Mouse (Mus musculus): ENCODE measurements around the gene Gpr146. TPM values are rescaled to one million over a fixed set of nuclear protein-coding genes. Genes with fewer than 3 reads are reported as not detected.
A peak's percentile ranks its signal among the peaks of the same experiment; 100 is the strongest.
"Not testable (repeated sequence)": the region's sequence is repeated elsewhere in the genome, so short reads cannot be mapped to it uniquely, and the experiment has no call there.

Gene Gpr146
- polyA plus RNA-seq, 1 experiment from 2014 or later = 2.4 TPM

- Histone ChIP-seq H3K4me1 (replicated peaks) (peaks cover 58% of the 10 kb centered on the region), H3K4me2 (no peak overlapping the region), H3K9me3 (no peaks in the 10 kb centered on the region), H3K36me3 (peaks cover 2% of the 10 kb centered on the region; the same call in 1 of the 2 replicates), H3K27ac (0 out of 2 replicates have a peak overlapping the region, but pooled peaks have one; percentile 44), H3K27me3 (no peaks in the 10 kb centered on the region), H3K4me3 (no peak overlapping the region), H3K9ac (no peak overlapping the region)
- 0 out of 2 replicates have a peak, but pooled peaks have one; percentile 12 for ATAC-seq (ENCODE audit: low FRiP score)
- WGBS = 78% methylated on average over 10 of the region's 10 CpGs
Observed at GRCm38 (mm10) chr5:139387329-139388194, 10.1 kb downstream of the Gpr146 start.

- no peak for ATAC-seq (ENCODE audit: low FRiP score)
- Histone ChIP-seq H3K36me3 (peaks cover 4% of the 10 kb centered on the region; the same call in 1 of the 2 replicates), H3K4me1 (replicated peaks) (peaks cover 54% of the 10 kb centered on the region), H3K9ac (no peak overlapping the region), H3K4me3 (no peak overlapping the region), H3K9me3 (no peaks in the 10 kb centered on the region), H3K4me2 (no peak overlapping the region), H3K27me3 (no peaks in the 10 kb centered on the region), H3K27ac (peak overlapping the region; percentile 44; the same call in 1 of the 2 replicates)
- 79% methylated on average over 4 of the region's 4 CpGs for WGBS
Observed at GRCm38 (mm10) chr5:139388195-139388570, 10.7 kb downstream of the Gpr146 start.

DNA sequence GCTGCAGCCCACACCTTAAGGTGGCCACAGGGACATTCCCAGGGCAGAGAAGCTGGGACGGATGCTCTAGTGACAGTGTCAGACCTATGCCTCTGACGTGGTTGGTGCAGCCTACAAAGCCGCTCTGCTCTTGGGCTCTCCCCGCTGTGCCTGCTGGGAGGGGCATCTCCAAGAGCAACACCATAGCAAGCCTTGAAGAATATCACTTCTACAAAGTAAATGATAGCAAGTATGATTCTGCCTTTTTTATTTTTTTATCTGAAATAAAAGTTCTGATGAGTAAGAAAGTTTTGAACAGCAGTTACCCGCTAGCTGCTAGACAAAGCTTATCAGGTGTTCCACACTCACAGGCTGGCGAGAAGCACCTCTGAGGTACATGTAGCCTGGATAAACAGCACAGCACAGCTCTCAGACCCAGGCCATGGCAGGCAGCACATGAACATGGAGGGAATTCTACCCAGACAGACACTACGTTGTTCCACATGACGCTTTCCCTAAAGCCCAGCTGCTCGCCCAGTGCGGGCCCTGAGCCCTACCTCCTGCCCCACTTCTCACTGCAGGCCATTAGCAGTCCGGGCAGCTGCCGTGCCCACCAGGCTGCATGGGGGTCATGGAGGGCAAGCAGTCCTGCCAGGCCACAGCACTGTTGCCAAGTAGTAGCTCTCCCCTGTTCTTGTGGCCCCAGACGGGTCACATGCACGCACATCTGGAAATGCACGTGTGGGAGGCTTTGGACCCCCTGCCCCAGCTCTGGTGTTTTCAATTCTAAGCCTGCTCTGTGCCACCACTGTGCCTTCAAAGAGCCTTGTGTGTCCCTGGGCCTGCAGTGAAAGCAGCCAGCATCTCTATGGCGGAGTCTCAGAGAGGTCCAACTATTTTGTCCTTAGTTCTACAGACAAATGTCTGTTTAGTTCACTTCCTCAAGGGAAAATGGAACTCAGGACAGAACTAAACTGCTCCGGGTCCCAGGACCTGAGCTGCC is 11.5 kb downstream of the Gpr146 start:
- Histone ChIP-seq H3K27me3 (no peaks in the 10 kb centered on the region), H3K27ac (peak overlapping the region; percentile 69), H3K4me1 (replicated peaks) (peaks cover 52% of the 10 kb centered on the region), H3K4me3 (no peak overlapping the region), H3K36me3 (peaks cover 4% of the 10 kb centered on the region; the same call in 1 of the 2 replicates), H3K9ac (no peak overlapping the region; the same call in 1 of the 2 replicates), H3K9me3 (no peaks in the 10 kb centered on the region), H3K4me2 (no peak overlapping the region)
- WGBS = 70% methylated on average over 17 of the region's 17 CpGs
- no peak; the same call in 1 of the 2 replicates for ATAC-seq (ENCODE audit: low FRiP score)

DNA sequence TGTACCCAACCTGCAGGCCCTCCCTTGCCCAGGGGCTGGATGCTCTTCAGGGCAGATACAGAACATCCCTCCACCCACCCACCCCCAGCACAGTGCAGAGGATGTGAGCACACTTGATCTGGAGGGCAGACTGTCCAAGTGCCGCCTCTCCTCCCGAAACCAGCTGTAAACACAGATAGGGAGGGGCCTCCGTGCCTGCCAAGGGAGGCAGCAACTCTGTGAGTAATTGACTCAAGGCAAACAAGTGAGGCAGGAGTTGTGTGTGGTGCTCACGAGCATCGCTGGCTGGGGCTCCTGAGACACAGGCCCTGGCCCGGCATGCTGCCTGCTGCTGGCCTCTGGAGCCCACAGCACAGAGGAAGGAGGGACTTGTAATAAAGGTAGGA is 12.2 kb downstream of the Gpr146 start:
- Histone ChIP-seq H3K27me3 (no peaks in the 10 kb centered on the region), H3K36me3 (peaks cover 4% of the 10 kb centered on the region; the same call in 1 of the 2 replicates), H3K9ac (no peak overlapping the region; the same call in 1 of the 2 replicates), H3K27ac (peak overlapping the region; percentile 69), H3K4me3 (no peak overlapping the region), H3K4me2 (no peak overlapping the region), H3K4me1 (replicated peaks) (peaks cover 52% of the 10 kb centered on the region), H3K9me3 (no peaks in the 10 kb centered on the region)
- peak; percentile 54; the same call in 1 of the 2 replicates for ATAC-seq (ENCODE audit: low FRiP score)
- 48% methylated on average over 6 of the region's 6 CpGs for WGBS

GRCm38 (mm10) chr5:139390324-139391119 is 13.0 kb downstream of the Gpr146 start:
- not testable (repeated sequence) for H3K36me3 ChIP-seq; H3K4me3 ChIP-seq; ATAC-seq (ENCODE audit: low FRiP score); H3K27ac ChIP-seq; H3K9me3 ChIP-seq; H3K4me2 ChIP-seq; H3K27me3 ChIP-seq
- peaks cover 52% of the 10 kb centered on the region for H3K4me1 ChIP-seq (replicated peaks)
- peak overlapping the region; percentile 31; the same call in 1 of the 2 replicates for H3K9ac ChIP-seq
- WGBS = 84% methylated on average over 5 of the region's 5 CpGs

DNA sequence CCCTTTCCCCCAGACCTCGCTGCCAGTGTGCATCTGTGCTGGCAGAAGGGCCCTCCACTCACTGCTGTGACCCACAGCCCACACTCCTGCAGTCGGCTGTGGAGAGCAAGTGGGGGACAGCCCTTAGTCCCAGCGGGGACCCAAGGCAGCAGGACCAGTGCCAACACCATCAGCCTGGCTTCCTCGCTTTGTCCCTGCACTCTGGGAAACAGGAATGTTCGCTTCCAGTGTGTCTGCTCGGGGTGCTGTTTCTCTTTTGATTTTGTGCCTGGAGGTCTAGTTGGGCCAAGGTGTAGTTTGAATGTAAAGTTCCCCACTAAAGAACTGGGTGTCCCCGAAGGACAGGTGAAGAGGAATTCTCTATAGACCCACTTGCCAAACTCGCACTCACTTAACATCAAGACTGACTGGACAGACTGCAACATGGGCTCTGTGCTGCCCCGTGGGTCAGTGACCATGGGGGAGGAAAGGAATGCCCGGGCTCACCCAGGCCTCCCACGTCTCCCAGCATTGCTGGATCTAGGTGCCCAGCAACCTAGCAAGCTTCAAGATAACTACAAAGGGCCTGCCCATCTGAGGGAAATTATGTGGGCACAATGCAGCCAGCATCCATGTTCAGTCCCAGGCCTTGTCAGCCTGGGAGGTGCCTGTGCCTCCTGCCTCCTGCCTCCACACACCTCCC is 14.0 kb downstream of the Gpr146 start:
- H3K9ac ChIP-seq = peak overlapping the region; percentile 31; the same call in 1 of the 2 replicates
- WGBS = 70% methylated on average over 11 of the region's 11 CpGs
- no peaks in the 10 kb centered on the region for H3K9me3 ChIP-seq
- no peak overlapping the region for H3K4me3 ChIP-seq
- no peak for ATAC-seq (ENCODE audit: low FRiP score)
- peaks cover 4% of the 10 kb centered on the region; the same call in 1 of the 2 replicates for H3K36me3 ChIP-seq
- no peaks in the 10 kb centered on the region for H3K27me3 ChIP-seq
- H3K27ac ChIP-seq = peak overlapping the region; percentile 56; the same call in 1 of the 2 replicates
- H3K4me1 ChIP-seq (replicated peaks) = peaks cover 52% of the 10 kb centered on the region
- H3K4me2 ChIP-seq = 0 out of 2 replicates have a peak overlapping the region, but pooled peaks have one; percentile 4

DNA sequence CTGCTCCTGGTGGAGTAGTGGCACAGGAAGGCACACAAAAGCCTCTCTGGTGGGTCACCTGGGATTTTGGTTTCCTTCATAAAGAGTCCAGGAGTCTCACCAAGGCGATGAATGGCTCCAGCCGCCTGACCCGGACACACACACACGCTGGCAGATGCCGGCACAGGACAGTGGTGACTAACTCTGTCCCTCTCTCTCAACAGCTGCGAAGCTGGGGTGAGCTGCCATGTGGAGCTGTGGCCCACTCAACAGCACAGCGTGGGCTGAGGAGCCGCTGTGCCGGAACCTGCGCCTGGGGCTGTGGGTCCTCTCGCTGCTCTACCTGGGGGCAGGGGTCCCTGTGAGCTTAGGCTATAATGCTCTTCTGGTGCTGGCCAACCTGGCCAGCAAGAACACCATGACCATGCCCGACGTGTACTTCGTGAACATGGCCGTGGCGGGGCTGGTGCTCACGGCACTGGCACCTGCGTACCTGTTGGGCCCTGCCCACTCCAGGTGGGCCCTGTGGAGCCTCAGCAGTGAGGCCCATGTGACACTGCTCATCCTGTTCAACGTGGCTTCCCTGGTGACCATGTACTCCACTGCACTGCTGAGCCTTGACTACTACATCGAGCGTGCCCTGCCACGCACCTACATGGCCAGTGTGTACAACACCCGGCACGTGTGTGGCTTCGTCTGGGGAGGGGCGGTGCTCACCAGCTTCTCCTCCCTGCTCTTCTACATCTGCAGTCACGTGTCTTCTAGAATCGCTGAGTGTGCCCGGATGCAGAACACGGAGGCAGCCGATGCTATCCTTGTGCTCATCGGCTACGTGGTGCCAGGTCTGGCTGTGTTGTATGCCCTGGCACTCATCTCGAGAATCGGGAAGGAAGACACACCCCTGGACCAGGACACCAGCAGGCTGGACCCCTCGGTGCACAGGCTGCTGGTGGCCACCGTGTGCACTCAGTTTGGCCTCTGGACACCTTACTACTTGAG is 15.0 kb downstream of the Gpr146 start:
- Histone ChIP-seq H3K4me2 (0 out of 2 replicates have a peak overlapping the region, but pooled peaks have one; percentile 4), H3K4me1 (replicated peaks) (peaks cover 48% of the 10 kb centered on the region), H3K27me3 (no peaks in the 10 kb centered on the region), H3K27ac (peak overlapping the region; percentile 56; the same call in 1 of the 2 replicates), H3K4me3 (no peak overlapping the region), H3K9ac (0 out of 2 replicates have a peak overlapping the region, but pooled peaks have one; percentile 13), H3K36me3 (peaks cover 4% of the 10 kb centered on the region; the same call in 1 of the 2 replicates), H3K9me3 (no peaks in the 10 kb centered on the region)
- 93% methylated on average over 37 of the region's 37 CpGs for WGBS
- ATAC-seq (ENCODE audit: low FRiP score) = no peak

- Histone ChIP-seq H3K36me3 (peaks cover 4% of the 10 kb centered on the region; the same call in 1 of the 2 replicates), H3K4me1 (replicated peaks) (peaks cover 43% of the 10 kb centered on the region), H3K27me3 (no peaks in the 10 kb centered on the region), H3K9ac (no peak overlapping the region), H3K4me2 (no peak overlapping the region), H3K9me3 (no peaks in the 10 kb centered on the region), H3K4me3 (no peak overlapping the region), H3K27ac (no peak overlapping the region)
- 90% methylated on average over 16 of the region's 16 CpGs for WGBS
- no peak for ATAC-seq (ENCODE audit: low FRiP score)
Observed at GRCm38 (mm10) chr5:139393197-139393588, 15.7 kb downstream of the Gpr146 start.

- H3K27me3 ChIP-seq = no peaks in the 10 kb centered on the region
- H3K9me3 ChIP-seq = no peaks in the 10 kb centered on the region
- ATAC-seq (ENCODE audit: low FRiP score) = no peak
- WGBS = 81% methylated on average over 7 of the region's 7 CpGs
- H3K36me3 ChIP-seq = peaks cover 4% of the 10 kb centered on the region; the same call in 1 of the 2 replicates
- no peak overlapping the region for H3K4me2 ChIP-seq
- H3K4me1 ChIP-seq (replicated peaks) = peaks cover 32% of the 10 kb centered on the region
- no peak overlapping the region for H3K4me3 ChIP-seq
- H3K27ac ChIP-seq = no peak overlapping the region
- H3K9ac ChIP-seq = no peak overlapping the region
Observed at GRCm38 (mm10) chr5:139394399-139394798, 16.9 kb downstream of the Gpr146 start.

DNA sequence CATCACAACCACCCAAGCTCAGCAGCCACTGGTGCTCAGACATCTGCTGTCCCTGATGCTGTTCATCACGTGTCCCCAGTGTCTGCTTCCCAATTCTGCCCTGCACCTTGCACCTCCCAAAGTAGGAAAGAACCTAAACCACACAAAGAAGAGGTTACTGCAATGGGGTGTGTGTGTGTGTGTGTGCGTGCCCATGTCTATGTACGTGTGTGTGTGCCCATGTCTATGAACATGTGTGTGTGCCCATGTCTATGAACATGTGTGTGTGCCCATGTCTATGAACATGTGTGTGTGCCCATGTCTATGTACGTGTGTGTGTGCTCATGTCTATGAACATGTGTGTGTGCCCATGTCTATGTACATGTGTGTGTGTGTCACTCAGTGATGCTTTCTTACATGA is 18.0 kb downstream of the Gpr146 start:
- 93% methylated on average over 4 of the region's 4 CpGs for WGBS
- no peaks in the 10 kb centered on the region for H3K9me3 ChIP-seq
- H3K4me3 ChIP-seq = no peak overlapping the region
- H3K27ac ChIP-seq = no peak overlapping the region
- no peak overlapping the region for H3K9ac ChIP-seq
- peaks cover 24% of the 10 kb centered on the region for H3K4me1 ChIP-seq (replicated peaks)
- no peak for ATAC-seq (ENCODE audit: low FRiP score)
- H3K36me3 ChIP-seq = peaks cover 4% of the 10 kb centered on the region; the same call in 1 of the 2 replicates
- H3K27me3 ChIP-seq = no peaks in the 10 kb centered on the region
- H3K4me2 ChIP-seq = no peak overlapping the region

Data from hindbrain, embryonic 13.5 days (tissue).